23 mouse cellular contexts compared by ENCODE assay signal in the genomic region with DNA sequence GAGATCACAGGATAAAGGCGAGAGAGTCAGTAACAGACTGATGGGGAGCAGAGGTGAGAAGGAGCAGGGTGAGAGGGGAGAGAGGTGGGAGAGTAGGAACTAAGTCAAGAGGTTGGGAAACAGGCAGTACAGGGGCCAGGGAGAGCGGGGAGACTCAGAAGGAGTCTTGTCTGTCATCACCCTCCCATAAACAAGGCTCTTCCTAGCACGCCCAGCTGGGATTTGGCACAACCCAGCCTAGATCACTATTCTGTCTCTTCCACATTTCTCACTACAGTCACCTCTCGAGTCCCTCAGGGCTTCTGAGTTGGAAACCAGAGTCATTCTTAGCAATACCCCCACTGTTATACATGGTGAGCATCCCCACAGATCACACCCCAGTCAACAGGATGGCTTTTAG.
"Had no signal": no experiment of that assay in that cellular context is flagged by ENCODE, and none has a peak within 500 bp of the region (broad histone marks: within the 10 kb centered on the region; RNA-seq: fewer than 3 reads in every experiment).

No protein-coding gene starts in this region.

- H3K4me1 ChIP-seq: heart, embryonic 15.5 days; kidney, embryonic 15.5 days; limb, embryonic 15.5 days had no signal

- H3K9me3 ChIP-seq: heart, embryonic 13.5 days; heart, embryonic 15.5 days; hindbrain, embryonic 13.5 days; hindbrain, embryonic 15.5 days; kidney, embryonic 15.5 days; limb, embryonic 13.5 days; limb, embryonic 15.5 days had no signal

- H3K9ac ChIP-seq: forebrain, postnatal 0 days; heart, embryonic 13.5 days; heart, embryonic 15.5 days; hindbrain, embryonic 13.5 days; hindbrain, embryonic 15.5 days; kidney, embryonic 15.5 days; limb, embryonic 13.5 days; limb, embryonic 15.5 days had no signal

- ATAC-seq: forebrain, postnatal 0 days; hindbrain, postnatal 0 days; intestine, embryonic 16.5 days had no signal

- H3K4me3 ChIP-seq: heart, embryonic 13.5 days; heart, embryonic 15.5 days; hindbrain, embryonic 13.5 days; hindbrain, embryonic 15.5 days; kidney, embryonic 15.5 days; limb, embryonic 13.5 days; limb, embryonic 15.5 days had no signal

- H3K27me3 ChIP-seq: heart, embryonic 13.5 days; heart, embryonic 15.5 days; hindbrain, embryonic 13.5 days; hindbrain, embryonic 15.5 days; kidney, embryonic 15.5 days; limb, embryonic 15.5 days had no signal

- DNase-seq: forebrain, postnatal 0 days; gastrocnemius, postnatal 14 days; gastrocnemius, postnatal 36 days; heart, adult 18-20 months; heart, postnatal 14 days; heart, postnatal 36 days; kidney, adult 11 months; kidney, adult 2 months; kidney, adult 9 months; kidney, postnatal 14 days; kidney, postnatal 36 days; layer of hippocampus, postnatal 36 days had no signal

- H3K4me2 ChIP-seq: heart, embryonic 11.5 days; heart, embryonic 13.5 days; heart, embryonic 15.5 days; hindbrain, embryonic 13.5 days; hindbrain, embryonic 15.5 days; kidney, embryonic 15.5 days; limb, embryonic 13.5 days; limb, embryonic 15.5 days had no signal

- H3K27ac ChIP-seq: heart, embryonic 13.5 days; heart, embryonic 15.5 days; hindbrain, embryonic 13.5 days; hindbrain, embryonic 15.5 days; hindbrain, postnatal 0 days; kidney, embryonic 15.5 days; kidney, postnatal 0 days; limb, embryonic 13.5 days; limb, embryonic 15.5 days had no signal
